Mouse (Mus musculus) gonadal fat pad, adult 2 months (tissue): ENCODE measurements at regions not wholly inside any gene's neighbourhood (a gene's known extent, or its start where the extent isn't known, plus 50 kb on each side); places are given as distances from the start of the nearest gene placed in this dataset.

ENCODE experiments used
- DNase-seq: peaks from one replicate; pipeline ENCODE4 v3.0.0-alpha.2; 2012; ENCODE audit warnings: low read depth

GRCm38 (mm10) chr2:43437251-43437650, 117.9 kb upstream of the Kynu start:
- DNase-seq, result no peak

- no peak for DNase-seq
Observed at GRCm38 (mm10) chr2:43455158-43455873, 99.8 kb upstream of the Kynu start.

- DNase-seq, result no peak
Observed at GRCm38 (mm10) chr2:43469161-43469560, 86.0 kb upstream of the Kynu start.

- DNase-seq, result no peak
Observed at GRCm38 (mm10) chr2:43469893-43470292, 85.2 kb upstream of the Kynu start.

- no peak for DNase-seq
Observed at GRCm38 (mm10) chr2:43478494-43478893, 76.6 kb upstream of the Kynu start.

- DNase-seq, result no peak
Observed at GRCm38 (mm10) chr2:43479871-43480270, 75.3 kb upstream of the Kynu start.
